Mouse (Mus musculus) limb, embryonic 12.5 days (tissue): ENCODE results near the gene Caskin1. TPM values are rescaled to one million over a fixed set of nuclear protein-coding genes. Genes with fewer than 3 reads are reported as not detected.

Experiments
- ATAC-seq: fragments of 200-750 bp; cut with Nextera tagmentation; 2 replicates; pipeline ENCODE4 v1.8.0; 2017; ENCODE audit warnings: low read depth, moderate TSS enrichment; ENCODE audit not compliant: insufficient number of reproducible peaks, insufficient read depth, low FRiP score, low TSS enrichment
- H3K27ac ChIP-seq: fragments of 300-500 bp; sonication (generic); 2 replicates; pipeline ENCODE4 v1.5.1; 2016; ENCODE audit warnings: mild to moderate bottlenecking, moderate library complexity
- H3K27me3 ChIP-seq: fragments of 300-500 bp; sonication (generic); 2 replicates; pipeline ENCODE4 v1.6.1; 2016; ENCODE audit warnings: mild to moderate bottlenecking, moderate library complexity
- H3K36me3 ChIP-seq: fragments of 300-500 bp; sonication (generic); 2 replicates; pipeline ENCODE4 v1.6.1; 2016; ENCODE audit warnings: mild to moderate bottlenecking, moderate library complexity
- H3K4me1 ChIP-seq: fragments of 300-500 bp; sonication (generic); replicated peaks from 2 replicates; pipeline ENCODE4 v1.6.1; 2016
- H3K4me2 ChIP-seq: fragments of 300-500 bp; sonication (generic); 2 replicates; pipeline ENCODE4 v1.6.1; 2016; ENCODE audit warnings: mild to moderate bottlenecking, moderate library complexity
- H3K4me3 ChIP-seq: fragments of 300-500 bp; sonication (generic); replicated peaks from 2 replicates; pipeline ENCODE4 v1.5.1; 2016; ENCODE audit warnings: mild to moderate bottlenecking
- H3K9ac ChIP-seq: fragments of 300-500 bp; sonication (generic); replicated peaks from 2 replicates; pipeline ENCODE4 v1.6.1; 2016; ENCODE audit warnings: mild to moderate bottlenecking, moderate library complexity
- H3K9me3 ChIP-seq: fragments of 300-500 bp; sonication (generic); 2 replicates; pipeline ENCODE4 v1.6.1; 2016; ENCODE audit warnings: mild to moderate bottlenecking, moderate library complexity
- WGBS: fragments of 180-500 bp; shearing (Covaris S2); methylation state at CpG from one replicate; pipeline ENCODE4 v1.1.7; 2016; 5-methylcytosine and 5-hydroxymethylcytosine counted together
- polyA plus RNA-seq: library from polyadenylated mRNA; unstranded; fragments of >200 nt; fragmentation: Nextera tagmentation; extraction: Ambion mirVana; gene quantifications from 2 replicates; pipeline ENCODE4 v1.2.1, GENCODE M21; 2016

The Caskin1 gene
- polyA plus RNA-seq, 1 experiment from 2014 or later = 6.1 TPM

GRCm38 (mm10) chr17:24472512-24472911 is 15.9 kb upstream of the Caskin1 start:
- no peak for ATAC-seq
- Histone ChIP-seq H3K4me3 (peak overlapping the region; percentile 87; the same call in 1 of the 2 replicates), H3K27me3 (no peaks in the 10 kb centered on the region), H3K36me3 (peaks cover 52% of the 10 kb centered on the region), H3K9ac (no peak overlapping the region), H3K27ac (peak overlapping the region; percentile 35; the same call in 1 of the 2 replicates), H3K9me3 (no peaks in the 10 kb centered on the region), H3K4me2 (peak overlapping the region; percentile 98), H3K4me1 (peaks cover 35% of the 10 kb centered on the region)
- 83% methylated on average over 4 of the region's 4 CpGs for WGBS

GRCm38 (mm10) chr17:24473612-24474275 is 14.7 kb upstream of the Caskin1 start, which contains the start of gene Bricd5:
Gene Bricd5, plus strand, starts transcription at chr17:24473884.
- Histone ChIP-seq H3K4me3 (no peak within 1 kb of the TSS), H3K4me1 (peaks cover 43% of the 10 kb centered on the region)

GRCm38 (mm10) chr17:24474557-24474956 is 13.8 kb upstream of the Caskin1 start:
- 76% methylated on average over 5 of the region's 5 CpGs for WGBS
- Histone ChIP-seq H3K36me3 (peaks cover 57% of the 10 kb centered on the region), H3K4me1 (peaks cover 43% of the 10 kb centered on the region), H3K4me3 (no peak overlapping the region), H3K27me3 (no peaks in the 10 kb centered on the region), H3K9ac (no peak overlapping the region; the same call in 1 of the 2 replicates), H3K27ac (peak overlapping the region; percentile 66), H3K9me3 (no peaks in the 10 kb centered on the region), H3K4me2 (no peak overlapping the region)
- no peak for ATAC-seq

More at GRCm38 (mm10) chr17:24473612-24474275, 14.7 kb upstream of the Caskin1 start, which contains the start of gene Bricd5:
- ATAC-seq = no peak
- Histone ChIP-seq H3K27me3 (no peaks in the 10 kb centered on the region), H3K9me3 (no peaks in the 10 kb centered on the region), H3K9ac (no peak within 1 kb of the TSS; the same call in 1 of the 2 replicates), H3K27ac (peak within 1 kb of the TSS; percentile 66), H3K4me2 (peak within 1 kb of the TSS; percentile 98; the same call in 1 of the 2 replicates), H3K36me3 (peaks cover 57% of the 10 kb centered on the region)
- 78% methylated on average over 6 of the region's 6 CpGs for WGBS

- Histone ChIP-seq H3K4me2 (no peak overlapping the region), H3K4me3 (no peak overlapping the region), H3K9ac (no peak overlapping the region), H3K27ac (no peak overlapping the region), H3K9me3 (no peaks in the 10 kb centered on the region), H3K36me3 (peaks cover 57% of the 10 kb centered on the region), H3K4me1 (peaks cover 47% of the 10 kb centered on the region), H3K27me3 (no peaks in the 10 kb centered on the region)
- no peak for ATAC-seq
- WGBS = 93% methylated on average over 6 of the region's 6 CpGs
These were observed 12.8 kb upstream of the Caskin1 start for GRCm38 (mm10) chr17:24475586-24475985.

GRCm38 (mm10) chr17:24476022-24476776 is 12.2 kb upstream of the Caskin1 start:
- Histone ChIP-seq H3K27ac (no peak overlapping the region), H3K4me1 (peaks cover 41% of the 10 kb centered on the region), H3K4me3 (no peak overlapping the region), H3K4me2 (no peak overlapping the region), H3K9ac (no peak overlapping the region), H3K9me3 (no peaks in the 10 kb centered on the region), H3K27me3 (no peaks in the 10 kb centered on the region), H3K36me3 (peaks cover 57% of the 10 kb centered on the region)
- ATAC-seq = no peak
- 95% methylated on average over 10 of the region's 10 CpGs for WGBS

GRCm38 (mm10) chr17:24477053-24477984 is 11.1 kb upstream of the Caskin1 start:
- peaks cover 30% of the 10 kb centered on the region for H3K4me1 ChIP-seq
- H3K27me3 ChIP-seq = no peaks in the 10 kb centered on the region
- H3K36me3 ChIP-seq = peaks cover 55% of the 10 kb centered on the region
- no peak for ATAC-seq
- no peaks in the 10 kb centered on the region for H3K9me3 ChIP-seq
- H3K4me2 ChIP-seq = peak overlapping the region; percentile 69
- H3K4me3 ChIP-seq = no peak overlapping the region; the same call in 1 of the 2 replicates
- 92% methylated on average over 20 of the region's 20 CpGs for WGBS
- no peak overlapping the region for H3K27ac ChIP-seq
- peak overlapping the region; percentile 78 for H3K9ac ChIP-seq

GRCm38 (mm10) chr17:24477985-24478600 is 10.3 kb upstream of the Caskin1 start:
- Histone ChIP-seq H3K27me3 (no peaks in the 10 kb centered on the region), H3K4me1 (peaks cover 23% of the 10 kb centered on the region), H3K27ac (0 out of 2 replicates have a peak overlapping the region, but pooled peaks have one; percentile 45), H3K36me3 (peaks cover 49% of the 10 kb centered on the region), H3K9ac (peak overlapping the region; percentile 78), H3K4me3 (peak overlapping the region; percentile 70), H3K4me2 (peak overlapping the region; percentile 69), H3K9me3 (no peaks in the 10 kb centered on the region)
- ATAC-seq = peak; percentile 12; the same call in 1 of the 2 replicates
- 60% methylated on average over 11 of the region's 11 CpGs for WGBS

- ATAC-seq = peak; percentile 89
- H3K27me3 ChIP-seq = no peaks in the 10 kb centered on the region
- WGBS = under 1% methylated on average over 48 of the region's 48 CpGs
These were observed 9.6 kb upstream of the Caskin1 start, which contains the start of gene Mlst8 for GRCm38 (mm10) chr17:24478663-24479380. Gene Mlst8, minus strand, starts transcription at chr17:24479078.

GRCm38 (mm10) chr17:24479431-24479830 is 9.0 kb upstream of the Caskin1 start:
- peak overlapping the region; percentile 70 for H3K4me3 ChIP-seq
- H3K9me3 ChIP-seq = no peaks in the 10 kb centered on the region
- H3K27ac ChIP-seq = peak overlapping the region; percentile 67; the same call in 1 of the 2 replicates
- peaks cover 15% of the 10 kb centered on the region for H3K4me1 ChIP-seq
- H3K4me2 ChIP-seq = peak overlapping the region; percentile 69
- peaks cover 36% of the 10 kb centered on the region for H3K36me3 ChIP-seq
- no peak for ATAC-seq
- H3K9ac ChIP-seq = no peak overlapping the region
- 36% methylated on average over 1 of the region's 1 CpGs for WGBS
- no peaks in the 10 kb centered on the region for H3K27me3 ChIP-seq

More at GRCm38 (mm10) chr17:24478663-24479380, 9.6 kb upstream of the Caskin1 start, which contains the start of gene Mlst8:
- H3K27ac ChIP-seq = peak within 1 kb of the TSS; percentile 97
- no peaks in the 10 kb centered on the region for H3K9me3 ChIP-seq
- peak within 1 kb of the TSS; percentile 70 for H3K4me3 ChIP-seq
- H3K9ac ChIP-seq = peak within 1 kb of the TSS; percentile 78
- peaks cover 20% of the 10 kb centered on the region for H3K4me1 ChIP-seq
- peak within 1 kb of the TSS; percentile 69 for H3K4me2 ChIP-seq
- H3K36me3 ChIP-seq = peaks cover 42% of the 10 kb centered on the region
